Mouse (Mus musculus): ENCODE data around the gene Brsk1. TPM values are rescaled to one million over a fixed set of nuclear protein-coding genes. Genes with fewer than 3 reads are reported as not detected.
A peak's percentile ranks its signal among the peaks of the same experiment; 100 is the strongest.

Gene Brsk1
- 1 to 10 TPM; 2.5 to 3.8 TPM for total RNA-seq (2021)

DNA sequence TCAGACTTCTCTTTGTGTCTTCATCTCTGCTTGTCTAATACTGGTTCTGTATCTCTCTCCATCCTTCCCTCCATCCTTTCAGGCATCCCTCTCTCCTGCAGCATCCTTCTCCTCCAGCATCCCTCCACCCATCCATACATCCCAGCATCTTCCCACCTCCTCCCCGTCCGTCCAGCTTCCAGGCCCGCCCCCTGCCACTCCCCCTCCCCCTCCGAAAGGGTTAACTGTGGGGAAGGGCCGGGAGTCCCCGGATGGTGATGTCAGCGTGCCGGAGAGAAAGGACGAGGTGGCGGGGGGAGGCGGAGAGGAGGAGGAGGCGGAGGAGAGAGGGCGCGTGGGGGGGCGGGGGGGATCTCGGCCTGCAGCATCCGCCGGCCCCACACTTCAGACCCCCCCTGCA lies at the start of gene Brsk1:
TSS of gene Brsk1 (plus strand) at position 218 of the 400 bp plus-strand sequence.
- peak; percentile 63 to 76 for DNase-seq
- intact Hi-C loops (cut with DNase I) = no loop called here

DNA sequence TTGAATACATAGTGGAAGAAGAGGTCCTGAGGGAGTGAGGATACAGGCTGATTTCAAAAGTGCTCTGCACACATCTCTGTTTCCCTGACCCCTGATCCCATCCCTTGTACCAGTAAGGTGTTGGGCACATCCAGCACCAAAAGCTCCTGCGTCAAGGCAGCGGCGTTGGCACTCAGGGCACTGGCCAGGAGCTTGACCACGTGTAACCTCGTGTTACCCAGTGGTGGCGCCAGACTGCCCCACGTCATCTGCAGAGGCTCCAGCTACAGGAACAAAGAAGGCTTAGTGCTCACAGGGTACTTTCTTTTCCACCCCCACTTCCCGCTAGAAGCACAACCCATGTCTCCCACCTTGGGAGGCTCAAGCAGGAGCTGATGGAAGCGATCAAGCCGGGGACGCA lies 49.2 kb upstream of the Brsk1 start:
- intact Hi-C loops (cut with DNase I) = no loop called here
- DNase-seq = no peak

GRCm38 (mm10) chr7:4641956-4642355 lies 48.4 kb upstream of the Brsk1 start:
- intact Hi-C loops (cut with DNase I) = no loop called here
- peak; percentile 31 for DNase-seq

- intact Hi-C loops (cut with DNase I) = no loop called here
- no peak for DNase-seq
Measured at GRCm38 (mm10) chr7:4643225-4643624, 47.2 kb upstream of the Brsk1 start.

GRCm38 (mm10) chr7:4646806-4647205 lies 43.6 kb upstream of the Brsk1 start:
- DNase-seq = no peak
- intact Hi-C loops (cut with DNase I) = no loop called here

DNA sequence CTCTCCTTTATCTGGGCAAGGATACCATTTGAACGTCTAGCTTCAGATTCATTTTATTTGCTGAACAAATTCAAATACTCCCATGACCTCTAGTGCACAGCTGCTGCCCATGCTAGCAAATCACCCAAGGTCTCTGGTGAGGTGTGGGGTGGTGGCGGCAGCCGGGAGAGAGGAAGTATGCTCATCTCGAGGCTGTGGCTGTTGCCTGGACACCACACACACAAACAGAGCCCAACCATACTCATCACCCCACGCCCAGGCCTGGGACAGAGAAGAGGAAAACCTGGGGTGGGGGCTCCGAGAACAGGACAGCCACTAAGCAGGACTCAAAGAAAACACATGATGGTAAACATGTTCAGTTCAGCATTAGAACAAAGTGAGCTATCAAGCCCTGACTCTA lies 43.1 kb upstream of the Brsk1 start:
- DNase-seq = peak; percentile 60 to 62
- intact Hi-C loops (cut with DNase I) = no loop called here

DNA sequence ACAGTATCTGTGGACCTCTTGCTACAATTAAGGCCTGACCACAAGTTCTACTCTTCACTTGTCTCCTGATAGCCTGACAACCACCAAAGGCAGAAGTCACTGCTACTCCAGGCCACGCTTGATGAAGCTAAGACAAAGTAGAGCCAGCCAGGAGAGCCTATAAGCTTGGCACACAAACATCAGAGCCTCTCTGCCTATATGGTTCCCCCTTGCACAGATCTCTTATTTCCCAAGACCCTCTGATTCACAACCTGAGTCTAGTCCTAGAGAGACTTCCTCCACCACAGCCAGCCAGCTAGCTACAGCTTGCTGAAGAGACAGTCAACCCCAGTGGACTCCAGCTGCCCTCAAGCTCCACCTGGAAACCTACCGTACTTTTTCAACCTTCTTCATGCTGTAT lies 42.4 kb upstream of the Brsk1 start:
- intact Hi-C loops (cut with DNase I) = no loop called here
- DNase-seq = no peak

GRCm38 (mm10) chr7:4651581-4651980 lies 38.8 kb upstream of the Brsk1 start:
- DNase-seq = no peak
- intact Hi-C loops (cut with DNase I) = no loop called here

- DNase-seq = no peak
- intact Hi-C loops (cut with DNase I) = no loop called here
Measured at GRCm38 (mm10) chr7:4652726-4653125, 37.7 kb upstream of the Brsk1 start.

GRCm38 (mm10) chr7:4653351-4653750 lies 37.1 kb upstream of the Brsk1 start:
- no peak for DNase-seq
- intact Hi-C loops (cut with DNase I) = no loop called here

GRCm38 (mm10) chr7:4653780-4654179 lies 36.6 kb upstream of the Brsk1 start:
- intact Hi-C loops (cut with DNase I) = no loop called here

DNA sequence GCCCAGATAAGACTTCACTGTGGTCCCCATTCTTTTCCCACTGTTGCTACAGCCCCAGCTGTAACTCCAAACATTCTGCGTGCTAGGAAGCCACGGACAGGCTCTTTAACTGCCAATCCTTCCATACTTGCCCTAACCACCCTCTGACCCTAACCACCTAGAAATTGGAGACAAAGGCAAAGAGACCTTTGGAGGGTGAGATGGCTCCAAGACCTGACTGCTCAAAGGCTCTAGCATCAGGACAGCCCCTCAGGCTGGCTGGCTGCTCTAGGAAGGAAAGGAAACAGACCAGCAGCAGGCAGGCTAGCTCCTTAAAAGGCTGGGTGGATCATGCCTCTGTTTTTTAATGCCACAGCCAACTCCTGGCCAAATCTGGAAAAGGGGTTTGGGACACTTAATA lies 36.2 kb upstream of the Brsk1 start:
- no peak for DNase-seq
- intact Hi-C loops (cut with DNase I) = no loop called here

More at GRCm38 (mm10) chr7:4653780-4654179, 36.6 kb upstream of the Brsk1 start:
- peak in 1 of 2 experiments; percentile 30 for DNase-seq

GRCm38 (mm10) chr7:4655393-4655792 lies 35.0 kb upstream of the Brsk1 start:
- intact Hi-C loops (cut with DNase I) = no loop called here
- DNase-seq = no peak

DNA sequence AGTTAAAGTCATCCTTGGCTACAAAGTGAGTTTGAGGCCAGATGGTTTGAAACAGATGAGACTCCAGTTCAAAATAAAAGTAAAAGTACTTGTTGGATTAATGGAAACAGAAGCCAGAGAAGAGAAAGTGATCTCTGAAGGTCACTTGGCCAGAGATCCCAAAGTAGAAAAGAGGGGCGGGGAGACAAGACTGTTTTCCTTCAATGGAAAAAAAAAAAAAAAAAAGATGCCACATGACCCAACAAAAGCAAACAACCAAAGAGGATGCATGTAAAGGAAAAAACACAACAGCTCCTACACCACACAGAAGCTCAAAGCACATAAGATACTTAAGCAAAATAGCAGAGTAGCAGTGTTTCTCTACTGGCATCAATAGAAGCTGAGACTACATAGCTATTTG lies 34.5 kb upstream of the Brsk1 start:
- intact Hi-C loops (cut with DNase I) = no loop called here

GRCm38 (mm10) chr7:4656818-4657217 lies 33.6 kb upstream of the Brsk1 start:
- intact Hi-C loops (cut with DNase I) = no loop called here
- no peak for DNase-seq

More for the DNA sequence above, 34.5 kb upstream of the Brsk1 start:
- no peak for DNase-seq

DNA sequence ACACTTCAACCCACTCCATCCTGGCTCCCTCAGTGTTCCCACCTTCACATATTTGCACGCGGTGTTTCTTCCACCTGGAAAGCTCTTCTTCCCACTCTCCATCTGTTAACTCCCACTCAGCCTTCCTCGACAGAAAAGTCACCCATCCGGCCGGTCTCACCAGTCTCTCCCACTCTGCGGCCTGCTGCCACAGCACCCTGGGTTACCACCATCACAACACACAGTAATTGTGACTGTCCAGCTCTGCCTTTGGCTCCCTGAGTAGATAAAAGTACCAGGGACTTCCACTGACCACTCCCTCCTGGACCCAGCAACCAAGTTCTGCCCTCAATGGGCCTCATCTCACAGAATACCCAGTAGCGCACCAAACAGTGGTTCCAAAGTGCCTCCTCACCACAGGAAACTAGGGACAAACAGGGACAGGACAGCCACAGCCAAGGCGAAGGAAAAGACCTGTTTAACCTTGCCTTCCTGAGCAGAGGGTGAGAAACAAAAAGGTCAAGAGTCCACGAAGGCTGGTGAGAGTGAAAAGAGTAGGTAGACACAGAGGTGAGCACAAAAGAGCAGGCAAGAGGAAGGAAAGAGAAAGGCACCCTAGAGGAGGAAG lies 32.8 kb upstream of the Brsk1 start:
- peak in 1 of 2 experiments; percentile 20 for DNase-seq
- intact Hi-C loops (cut with DNase I) = no loop called here

DNA sequence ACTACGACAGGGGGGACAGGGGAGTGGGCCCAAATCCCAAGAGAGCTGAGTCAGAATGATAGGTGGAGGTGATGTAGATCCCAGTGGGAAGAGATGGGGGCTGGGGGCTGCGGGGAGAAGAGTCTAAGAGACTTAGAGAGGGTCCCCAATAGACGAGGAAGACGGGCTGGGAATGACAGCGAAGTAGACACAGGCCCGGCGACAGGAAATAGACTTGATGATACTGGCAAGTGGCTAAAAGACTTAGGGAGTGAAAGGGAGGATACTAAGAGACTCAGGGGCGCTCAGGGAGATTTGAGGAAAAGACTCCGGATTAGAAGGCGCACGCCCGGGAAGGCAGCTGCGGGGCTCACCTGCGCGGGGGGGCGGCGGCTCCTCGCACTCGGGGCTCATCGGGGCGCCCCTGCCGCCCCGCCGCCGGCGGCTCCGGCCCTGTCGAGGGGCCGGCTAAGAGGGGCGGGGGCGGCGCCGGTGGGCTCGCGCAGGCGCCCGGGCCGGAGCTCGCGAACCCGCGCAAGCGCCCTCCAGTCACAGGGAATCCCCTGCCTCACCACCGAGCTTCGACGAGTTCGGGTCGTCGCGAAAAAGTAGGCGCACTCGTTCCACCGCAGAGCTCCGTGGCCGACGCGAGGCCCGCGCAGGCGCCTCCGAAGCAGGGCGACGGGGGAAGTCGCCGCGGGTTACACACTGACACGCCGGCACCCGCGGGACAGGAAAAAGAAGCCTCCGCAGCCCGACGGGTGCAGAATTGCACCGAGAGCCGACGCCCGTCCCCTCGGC lies 32.1 kb upstream of the Brsk1 start:
- DNase-seq = peak in 1 of 2 experiments; percentile 47
- intact Hi-C loops (cut with DNase I) = no loop called here

DNA sequence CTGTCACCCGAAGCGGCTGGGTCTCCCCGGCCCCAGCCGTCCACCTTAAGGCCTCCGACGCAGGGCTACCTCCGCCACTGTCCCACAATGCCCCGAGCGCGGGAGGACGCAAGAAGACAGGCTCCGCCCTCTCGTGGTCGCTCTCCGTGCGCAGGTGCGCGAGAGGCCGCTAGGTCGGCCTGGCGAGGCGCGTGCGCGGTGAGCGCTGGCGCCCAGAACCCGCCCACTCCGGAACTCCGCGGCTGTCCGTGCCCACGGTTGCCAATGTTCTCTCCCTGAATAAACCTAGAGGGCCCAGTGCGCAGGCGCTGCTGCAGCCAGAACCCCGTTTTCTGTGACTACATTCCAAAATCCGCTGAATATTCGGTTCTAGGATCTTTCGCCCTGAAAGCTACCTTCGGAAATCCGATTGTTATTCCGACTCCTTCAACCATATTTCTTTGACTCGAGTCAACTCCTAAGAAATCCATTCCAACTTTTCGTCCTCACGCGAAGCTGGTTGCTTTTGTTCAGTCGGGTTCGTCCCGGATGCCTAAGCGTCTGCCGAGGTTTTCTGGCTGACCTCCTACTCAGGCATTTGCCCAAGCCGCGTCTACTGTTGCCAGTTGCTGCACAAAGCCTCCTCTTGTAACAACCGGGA lies 31.4 kb upstream of the Brsk1 start, which contains the start of gene Ppp6r1:
TSS of gene Ppp6r1 (minus strand) at position 108 of the 640 bp plus-strand sequence.
- DNase-seq = peak; percentile 97 to 98
- intact Hi-C loops (cut with DNase I) = loop anchor here (1.0 kb wide), 1 partner anchor 25 kb away; no protein-coding TSS in a partner anchor

DNA sequence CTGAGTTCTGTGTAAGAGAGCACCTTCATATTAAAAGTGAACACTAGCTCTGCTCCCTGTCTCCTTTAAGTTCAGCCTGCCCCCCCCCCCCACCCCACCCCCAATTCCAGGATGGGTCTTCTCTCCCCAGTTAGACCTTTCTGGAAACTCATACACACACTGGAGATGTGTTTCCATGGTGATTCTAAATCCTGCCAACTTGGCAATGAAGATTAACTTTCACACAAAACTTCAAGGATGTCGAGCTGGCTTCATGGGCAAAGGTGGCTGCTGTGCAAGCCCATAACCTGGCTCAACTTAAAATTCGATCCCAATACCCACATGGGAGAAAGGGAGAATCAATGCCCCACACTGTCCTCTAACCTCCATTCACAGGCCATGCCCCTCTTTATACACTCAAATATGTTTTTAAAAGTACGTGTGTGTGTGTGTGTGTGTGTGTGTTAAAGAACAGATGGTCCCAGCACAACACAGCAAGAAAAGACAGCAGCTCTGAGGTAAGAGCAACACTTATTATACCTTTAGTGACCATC lies 30.4 kb upstream of the Brsk1 start:
- intact Hi-C loops (cut with DNase I) = loop anchor here (1.0 kb wide), 1 partner anchor 24 kb away; no protein-coding TSS in a partner anchor
- peak in 1 of 2 experiments; percentile 31 for DNase-seq

DNA sequence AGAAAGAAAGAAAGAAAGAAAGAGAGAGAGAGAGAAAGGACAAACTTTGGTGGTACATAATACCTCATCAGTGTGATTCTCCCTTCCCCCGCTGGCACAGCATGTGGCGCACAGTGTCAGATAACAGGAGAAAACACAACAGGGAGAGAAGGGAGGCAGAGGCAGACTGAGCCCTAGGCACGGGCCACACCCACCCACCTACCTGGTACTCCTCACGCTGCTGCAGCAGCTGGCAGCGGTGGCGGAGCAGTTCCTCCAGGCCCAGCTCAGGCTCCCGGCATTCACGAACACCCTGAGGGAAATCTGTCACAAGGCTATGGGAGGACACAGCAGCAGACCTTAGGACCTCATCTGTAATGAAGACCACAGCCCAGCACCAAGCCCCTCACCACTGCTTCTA lies 27.2 kb upstream of the Brsk1 start:
- DNase-seq = no peak
- intact Hi-C loops (cut with DNase I) = no loop called here

DNA sequence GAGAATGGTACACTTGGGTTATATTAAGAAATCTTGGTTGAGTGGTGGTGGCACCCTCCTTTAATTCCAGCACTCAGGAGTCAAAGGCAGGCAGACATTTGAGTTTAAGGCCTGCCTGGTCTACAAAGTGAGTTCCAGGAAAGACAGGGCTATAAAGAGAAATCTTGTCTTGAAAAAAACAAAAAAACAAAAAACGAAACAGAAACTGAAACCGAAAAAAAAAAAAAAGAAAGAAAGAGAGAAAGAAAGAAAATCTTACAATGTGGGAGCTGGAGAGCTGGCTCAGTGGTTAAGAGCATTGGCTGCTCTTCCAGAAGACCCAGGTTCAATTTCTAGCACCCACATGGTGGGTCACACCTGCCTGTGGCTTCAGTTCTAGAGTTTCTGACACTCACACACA lies 26.7 kb upstream of the Brsk1 start:
- no peak for DNase-seq

More for the DNA sequence above, 26.7 kb upstream of the Brsk1 start:
- intact Hi-C loops (cut with DNase I) = no loop called here
